Mouse (Mus musculus): ENCODE results near the gene Gm45015.

DNA sequence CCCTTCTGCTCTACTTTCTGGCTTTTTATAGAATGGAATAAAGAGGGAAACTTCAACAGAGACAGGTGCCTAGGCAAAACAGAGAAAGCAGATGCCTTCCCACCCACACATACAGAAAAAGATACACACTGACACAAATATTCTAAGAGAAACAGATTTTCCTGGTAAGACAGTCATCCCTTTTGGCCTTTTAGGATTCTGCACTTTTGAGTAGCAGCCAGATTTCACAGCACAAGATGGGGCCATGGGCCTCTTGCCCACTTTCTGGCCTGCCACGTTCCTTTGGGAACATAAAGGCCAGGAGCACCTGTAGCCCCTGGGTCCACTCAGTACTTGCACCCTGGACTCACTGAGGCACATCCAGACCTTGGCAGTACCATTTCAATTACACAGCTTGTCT lies 7.7 kb upstream of the Gm45015 start:
- TF ChIP-seq CTCF (conservative IDR thresholded peaks at IDR 0.05; ENCODE audit: low read length) (no peak), POU5F1 (IDR thresholded peaks at IDR 0.05; ENCODE audit: borderline replicate concordance, low read length) (no peak)
